Mouse (Mus musculus) urinary bladder, postnatal 36 days (tissue): ENCODE results near the gene Gpr65.
"Not testable (repeated sequence)": the region's sequence is repeated elsewhere in the genome, so short reads cannot be mapped to it uniquely, and the experiment has no call there.

ENCODE experiments used
- DNase-seq, 2 experiments: peaks; one replicate each; pipeline ENCODE4 v3.0.0; 2022; ENCODE audit warnings: low spot score in 2 of 2, mixed read lengths in 1 of 2

The Gpr65 gene

GRCm38 (mm10) chr12:98282776-98283486, 14.5 kb downstream of the Gpr65 start:
- DNase-seq = no peak

GRCm38 (mm10) chr12:98283487-98283860, 15.0 kb downstream of the Gpr65 start:
- no peak for DNase-seq

GRCm38 (mm10) chr12:98284477-98284876, 16.0 kb downstream of the Gpr65 start:
- no peak for DNase-seq

GRCm38 (mm10) chr12:98290475-98290874, 22.0 kb downstream of the Gpr65 start:
- no peak for DNase-seq

- no peak for DNase-seq
These were observed 23.8 kb downstream of the Gpr65 start for GRCm38 (mm10) chr12:98292278-98292677.

- no peak for DNase-seq
These were observed 25.8 kb downstream of the Gpr65 start for GRCm38 (mm10) chr12:98294241-98294640.

GRCm38 (mm10) chr12:98301980-98302379, 33.5 kb downstream of the Gpr65 start:
- no peak for DNase-seq

GRCm38 (mm10) chr12:98303013-98303412, 34.6 kb downstream of the Gpr65 start:
- DNase-seq = no peak

- DNase-seq = no peak
These were observed 38.9 kb downstream of the Gpr65 start for GRCm38 (mm10) chr12:98307179-98307915.

- DNase-seq = no peak
These were observed 43.1 kb downstream of the Gpr65 start for GRCm38 (mm10) chr12:98311376-98312083.

GRCm38 (mm10) chr12:98315924-98316323, 47.5 kb downstream of the Gpr65 start:
- DNase-seq = no peak

GRCm38 (mm10) chr12:98317718-98318340, 49.4 kb downstream of the Gpr65 start:
- no peak for DNase-seq

- DNase-seq = no peak
These were observed 54.0 kb downstream of the Gpr65 start for GRCm38 (mm10) chr12:98322426-98322825.

- not testable (repeated sequence) for DNase-seq
These were observed 55.7 kb downstream of the Gpr65 start for GRCm38 (mm10) chr12:98324170-98324569.
